Mouse (Mus musculus): ENCODE data around the gene Rnf185. TPM values are rescaled to one million over a fixed set of nuclear protein-coding genes. Genes with fewer than 3 reads are reported as not detected.

Gene Rnf185
- polyA plus RNA-seq, 1 experiment = 25.7 TPM

- no peak for DNase-seq
- no peak overlapping the region for H3K27ac ChIP-seq (ENCODE audit: control insufficient read depth, insufficient read depth, low read length)
- H3K36me3 ChIP-seq (ENCODE audit: control insufficient read depth, insufficient read depth, low read length) = peaks cover 16% of the 10 kb centered on the region
- H3K4me1 ChIP-seq (replicated peaks; ENCODE audit: control insufficient read depth, insufficient read depth, low read length) = no peaks in the 10 kb centered on the region
- TF ChIP-seq CTCF (IDR thresholded peaks at IDR 0.05; ENCODE audit: borderline replicate concordance, control insufficient read depth, extremely low read depth, insufficient read depth, low read length, poor library complexity) (no peak), POLR2A (IDR thresholded peaks at IDR 0.05; ENCODE audit: control insufficient read depth, extremely low read depth, insufficient read depth, low read length, poor library complexity) (no peak)
- 97% methylated on average over 8 of the region's 8 CpGs for WGBS
- no peak overlapping the region for H3K4me3 ChIP-seq (ENCODE audit: control insufficient read depth, insufficient read depth, low read length)
- H3K27me3 ChIP-seq (ENCODE audit: control insufficient read depth, insufficient read depth, low read length) = no peaks in the 10 kb centered on the region
These were observed 59.6 kb downstream of the Rnf185 start for GRCm38 (mm10) chr11:3392526-3392925.

- Histone ChIP-seq H3K36me3 (ENCODE audit: control insufficient read depth, insufficient read depth, low read length) (peaks cover 5% of the 10 kb centered on the region), H3K27ac (ENCODE audit: control insufficient read depth, insufficient read depth, low read length) (no peak overlapping the region), H3K4me1 (replicated peaks; ENCODE audit: control insufficient read depth, insufficient read depth, low read length) (peaks cover 2% of the 10 kb centered on the region; the same call in 1 of the 2 replicates), H3K4me3 (ENCODE audit: control insufficient read depth, insufficient read depth, low read length) (no peak overlapping the region), H3K27me3 (ENCODE audit: control insufficient read depth, insufficient read depth, low read length) (no peaks in the 10 kb centered on the region)
- TF ChIP-seq CTCF (IDR thresholded peaks at IDR 0.05; ENCODE audit: borderline replicate concordance, control insufficient read depth, extremely low read depth, insufficient read depth, low read length, poor library complexity) (no peak), POLR2A (IDR thresholded peaks at IDR 0.05; ENCODE audit: control insufficient read depth, extremely low read depth, insufficient read depth, low read length, poor library complexity) (no peak)
- WGBS = 95% methylated on average over 5 of the region's 5 CpGs
- no peak for DNase-seq
These were observed 61.4 kb downstream of the Rnf185 start for GRCm38 (mm10) chr11:3390789-3391188.

GRCm38 (mm10) chr11:3389996-3390395, 62.2 kb downstream of the Rnf185 start:
- DNase-seq = no peak
- H3K27me3 ChIP-seq (ENCODE audit: control insufficient read depth, insufficient read depth, low read length) = no peaks in the 10 kb centered on the region
- no peak for TF ChIP-seq POLR2A (IDR thresholded peaks at IDR 0.05; ENCODE audit: control insufficient read depth, extremely low read depth, insufficient read depth, low read length, poor library complexity)
- TF ChIP-seq CTCF (IDR thresholded peaks at IDR 0.05; ENCODE audit: borderline replicate concordance, control insufficient read depth, extremely low read depth, insufficient read depth, low read length, poor library complexity) = no peak
- 54% methylated on average over 5 of the region's 5 CpGs for WGBS
- H3K36me3 ChIP-seq (ENCODE audit: control insufficient read depth, insufficient read depth, low read length) = peaks cover 3% of the 10 kb centered on the region
- peaks cover 2% of the 10 kb centered on the region; the same call in 1 of the 2 replicates for H3K4me1 ChIP-seq (replicated peaks; ENCODE audit: control insufficient read depth, insufficient read depth, low read length)
- H3K4me3 ChIP-seq (ENCODE audit: control insufficient read depth, insufficient read depth, low read length) = no peak overlapping the region
- no peak overlapping the region for H3K27ac ChIP-seq (ENCODE audit: control insufficient read depth, insufficient read depth, low read length)

DNA sequence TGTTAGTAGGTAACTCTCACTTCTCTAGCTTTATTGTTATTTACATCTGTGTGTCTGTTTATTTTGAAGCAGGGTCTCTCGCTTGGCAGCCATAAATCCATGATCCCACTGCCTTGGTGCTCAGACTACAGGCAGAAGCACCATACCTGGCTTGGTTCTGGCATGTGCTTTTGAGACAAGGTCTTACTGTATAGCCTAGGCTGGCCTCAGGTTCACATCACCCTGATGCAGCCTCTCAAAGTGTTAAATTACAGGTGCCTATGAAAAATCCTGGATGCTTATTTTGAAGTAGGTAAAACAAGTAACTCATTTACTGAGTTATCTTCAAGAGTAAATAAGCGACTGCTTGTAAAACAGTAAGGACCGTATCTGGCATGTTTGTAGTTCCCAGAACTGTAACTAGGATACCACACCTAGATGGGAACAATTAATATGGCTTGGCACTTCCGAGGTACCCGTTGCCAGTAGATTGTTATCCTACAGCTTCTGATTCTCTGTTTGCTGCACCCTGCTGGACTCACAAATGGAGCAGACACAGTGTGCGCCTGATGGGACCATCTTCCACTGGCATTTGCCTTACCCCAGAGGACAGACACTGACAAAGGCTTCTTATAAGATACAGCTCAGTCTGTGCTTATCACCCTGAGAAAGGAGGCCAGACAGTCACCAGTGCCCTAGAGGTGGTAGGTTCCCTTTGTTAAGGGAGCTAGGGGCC, 64.5 kb downstream of the Rnf185 start:
- WGBS = 91% methylated on average over 6 of the region's 6 CpGs

DNA sequence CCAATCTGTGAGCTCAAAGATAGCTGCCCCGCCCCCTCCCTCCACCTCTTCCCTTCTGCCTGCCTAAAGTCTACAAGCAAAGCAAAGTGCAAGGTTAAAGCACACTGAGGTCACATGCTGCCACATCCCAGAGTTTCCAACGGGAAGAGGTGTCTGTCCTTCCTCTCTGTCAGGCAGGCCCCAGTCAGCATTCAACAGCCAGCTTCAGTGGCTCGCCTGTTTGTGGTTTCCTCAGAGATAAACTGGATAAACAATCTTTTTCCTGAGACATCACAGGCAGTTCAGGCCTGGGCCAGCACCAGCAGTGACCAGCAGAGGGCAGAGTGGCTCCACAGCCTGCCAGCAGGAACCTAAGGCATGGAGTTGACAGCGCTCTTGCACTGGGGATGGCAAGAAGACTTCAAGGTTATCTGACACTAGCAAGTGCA, 65.2 kb downstream of the Rnf185 start:
- DNase-seq = peak; percentile 85
- H3K4me1 ChIP-seq (replicated peaks; ENCODE audit: control insufficient read depth, insufficient read depth, low read length) = peaks cover 2% of the 10 kb centered on the region; the same call in 1 of the 2 replicates
- H3K27ac ChIP-seq (ENCODE audit: control insufficient read depth, insufficient read depth, low read length) = no peak overlapping the region
- peaks cover 12% of the 10 kb centered on the region for H3K36me3 ChIP-seq (ENCODE audit: control insufficient read depth, insufficient read depth, low read length)
- peak; percentile 95 for TF ChIP-seq CTCF (IDR thresholded peaks at IDR 0.05; ENCODE audit: borderline replicate concordance, control insufficient read depth, extremely low read depth, insufficient read depth, low read length, poor library complexity)
- TF ChIP-seq POLR2A (IDR thresholded peaks at IDR 0.05; ENCODE audit: control insufficient read depth, extremely low read depth, insufficient read depth, low read length, poor library complexity) = no peak
- no peak overlapping the region for H3K4me3 ChIP-seq (ENCODE audit: control insufficient read depth, insufficient read depth, low read length)
- 30% methylated on average over 4 of the region's 4 CpGs for WGBS
- no peaks in the 10 kb centered on the region for H3K27me3 ChIP-seq (ENCODE audit: control insufficient read depth, insufficient read depth, low read length)

More for the DNA sequence above, 64.5 kb downstream of the Rnf185 start:
- Histone ChIP-seq H3K27me3 (ENCODE audit: control insufficient read depth, insufficient read depth, low read length) (no peaks in the 10 kb centered on the region), H3K27ac (ENCODE audit: control insufficient read depth, insufficient read depth, low read length) (no peak overlapping the region), H3K4me1 (replicated peaks; ENCODE audit: control insufficient read depth, insufficient read depth, low read length) (peaks cover 2% of the 10 kb centered on the region; the same call in 1 of the 2 replicates), H3K4me3 (ENCODE audit: control insufficient read depth, insufficient read depth, low read length) (no peak overlapping the region), H3K36me3 (ENCODE audit: control insufficient read depth, insufficient read depth, low read length) (peaks cover 13% of the 10 kb centered on the region)
- no peak for TF ChIP-seq CTCF (IDR thresholded peaks at IDR 0.05; ENCODE audit: borderline replicate concordance, control insufficient read depth, extremely low read depth, insufficient read depth, low read length, poor library complexity)
- TF ChIP-seq POLR2A (IDR thresholded peaks at IDR 0.05; ENCODE audit: control insufficient read depth, extremely low read depth, insufficient read depth, low read length, poor library complexity) = no peak
- no peak for DNase-seq

DNA sequence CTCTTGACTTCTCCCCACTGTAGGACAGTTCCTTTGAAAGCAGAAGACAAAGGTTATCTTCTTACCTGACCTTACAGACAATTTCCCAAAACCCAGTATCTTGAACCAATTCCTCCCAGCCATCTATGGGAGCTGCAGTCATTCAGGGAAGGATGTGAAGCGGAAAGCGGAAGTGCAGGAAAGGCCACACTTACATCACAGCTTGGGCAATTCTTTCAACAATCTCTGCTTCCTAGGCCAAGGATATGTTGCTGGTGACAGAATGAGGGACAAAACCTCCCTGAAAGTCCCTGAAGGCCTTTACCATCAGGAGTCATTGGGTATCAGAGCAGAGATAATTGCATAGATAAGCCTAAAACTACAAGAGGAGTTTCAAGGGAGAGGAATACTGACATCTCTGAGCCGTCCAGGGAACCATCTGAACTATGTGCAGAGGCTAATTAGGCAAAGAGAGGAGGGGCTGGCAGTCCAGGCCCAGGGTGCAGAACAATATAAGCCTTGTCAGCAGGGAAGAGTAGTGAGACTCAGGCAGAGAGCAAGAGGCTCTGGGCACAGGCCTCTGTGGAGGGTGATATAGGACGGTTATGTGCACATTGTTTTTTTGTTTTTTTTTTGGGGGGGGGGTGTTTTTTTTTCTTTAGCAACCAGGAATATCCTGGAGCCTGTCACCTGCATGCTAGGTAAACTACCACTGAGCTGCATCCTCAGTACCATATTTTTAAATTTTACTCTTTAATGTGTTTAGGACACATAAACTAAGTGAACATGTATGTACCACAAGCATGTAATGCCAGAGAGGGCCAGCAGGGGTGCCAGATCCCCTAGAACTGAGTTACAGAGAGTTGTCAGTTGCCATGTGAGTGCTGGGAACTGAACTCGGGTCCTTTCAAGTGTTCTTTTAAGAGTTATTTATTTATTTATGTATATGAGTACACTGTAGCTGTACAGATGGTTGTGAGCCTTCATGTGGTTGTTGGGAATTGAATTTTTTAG, 69.3 kb downstream of the Rnf185 start:
- Histone ChIP-seq H3K36me3 (ENCODE audit: control insufficient read depth, insufficient read depth, low read length) (peaks cover 14% of the 10 kb centered on the region; the same call in 1 of the 2 replicates), H3K27me3 (ENCODE audit: control insufficient read depth, insufficient read depth, low read length) (no peaks in the 10 kb centered on the region), H3K27ac (ENCODE audit: control insufficient read depth, insufficient read depth, low read length) (no peak overlapping the region), H3K4me1 (replicated peaks; ENCODE audit: control insufficient read depth, insufficient read depth, low read length) (peaks cover 2% of the 10 kb centered on the region; the same call in 1 of the 2 replicates), H3K4me3 (ENCODE audit: control insufficient read depth, insufficient read depth, low read length) (no peak overlapping the region)
- no peak for DNase-seq
- WGBS = 96% methylated on average over 5 of the region's 5 CpGs
- TF ChIP-seq CTCF (IDR thresholded peaks at IDR 0.05; ENCODE audit: borderline replicate concordance, control insufficient read depth, extremely low read depth, insufficient read depth, low read length, poor library complexity) = no peak
- TF ChIP-seq POLR2A (IDR thresholded peaks at IDR 0.05; ENCODE audit: control insufficient read depth, extremely low read depth, insufficient read depth, low read length, poor library complexity) = no peak
